In genomic region chr2:30927844-30928628, GRCm38 (mm10) we compare ENCODE assay signal across 8 mouse cellular contexts. TPM values are rescaled to one million over a fixed set of nuclear protein-coding genes. Genes with fewer than 3 reads are reported as not detected.
DNase-seq lines count a peak whose midpoint lies in the region; ATAC-seq and TF ChIP-seq lines count a peak whose summit lies in the region.

No protein-coding gene starts in this region.

- H3K36me3 ChIP-seq in forebrain, postnatal 0 days (ENCODE audit: insufficient read depth), result no peaks in the 10 kb centered on the region
- H3K36me3 ChIP-seq in hindbrain, embryonic 11.5 days (ENCODE audit: control insufficient read depth, insufficient read depth, low read length), result no peaks in the 10 kb centered on the region

- no peak overlapping the region for H3K9ac ChIP-seq in forebrain, postnatal 0 days
- H3K9ac ChIP-seq in hindbrain, embryonic 11.5 days (ENCODE audit: low read depth, low read length), result no peak overlapping the region

- peak; percentile 86 for TF ChIP-seq CTCF in cerebellum, adult 2 months (IDR thresholded peaks at IDR 0.05; ENCODE audit: borderline replicate concordance, insufficient read depth, low read depth, low read length)
- peak; percentile 94 for TF ChIP-seq CTCF in forebrain, postnatal 0 days (IDR thresholded peaks at IDR 0.05; ENCODE audit: low read depth)
- TF ChIP-seq CTCF in left cerebral cortex, adult 2 months (IDR thresholded peaks at IDR 0.05), result peak; percentile 73

- no peaks in the 10 kb centered on the region for H3K9me3 ChIP-seq in forebrain, postnatal 0 days (ENCODE audit: low read length)
- H3K9me3 ChIP-seq in hindbrain, embryonic 11.5 days (ENCODE audit: control insufficient read depth, low read length), result no peaks in the 10 kb centered on the region

- H3K4me1 ChIP-seq in cerebellum, adult 2 months (ENCODE audit: control insufficient read depth, insufficient read depth, low read length), result peaks cover 9% of the 10 kb centered on the region
- H3K4me1 ChIP-seq in forebrain, postnatal 0 days (ENCODE audit: insufficient read depth), result peaks cover 4% of the 10 kb centered on the region
- H3K4me1 ChIP-seq in hindbrain, embryonic 11.5 days (replicated peaks; ENCODE audit: control insufficient read depth, insufficient read depth, low read length), result no peaks in the 10 kb centered on the region

- no peak overlapping the region for H3K27ac ChIP-seq in cerebellum, adult 2 months (ENCODE audit: insufficient read depth, low read length)
- no peak overlapping the region for H3K27ac ChIP-seq in forebrain, postnatal 0 days (ENCODE audit: low read depth, low read length)
- H3K27ac ChIP-seq in hindbrain, embryonic 11.5 days (ENCODE audit: low read depth, low read length), result no peak overlapping the region
- peak overlapping the region; percentile 24 for H3K27ac ChIP-seq in left cerebral cortex, adult 2 months

- no peaks in the 10 kb centered on the region for H3K27me3 ChIP-seq in cerebellum, adult 2 months (ENCODE audit: control insufficient read depth, insufficient read depth, low read length)
- H3K27me3 ChIP-seq in forebrain, postnatal 0 days (ENCODE audit: insufficient read depth, low read length), result no peaks in the 10 kb centered on the region
- no peaks in the 10 kb centered on the region for H3K27me3 ChIP-seq in hindbrain, embryonic 11.5 days (ENCODE audit: control insufficient read depth, insufficient read depth, low read length)

- TF ChIP-seq POLR2A in cerebellum, adult 2 months (IDR thresholded peaks at IDR 0.05; ENCODE audit: borderline replicate concordance, insufficient read depth, low read length), result no peak

- H3K4me2 ChIP-seq in forebrain, postnatal 0 days (ENCODE audit: low read depth), result no peak overlapping the region
- no peak overlapping the region for H3K4me2 ChIP-seq in hindbrain, embryonic 11.5 days (replicated peaks; ENCODE audit: low read depth, low read length)

- no peak overlapping the region for H3K4me3 ChIP-seq in cerebellum, adult 2 months (replicated peaks; ENCODE audit: insufficient read depth, low read depth, low read length)
- no peak overlapping the region for H3K4me3 ChIP-seq in forebrain, postnatal 0 days (ENCODE audit: low read depth, low read length)
- H3K4me3 ChIP-seq in hindbrain, embryonic 11.5 days (ENCODE audit: low read depth, low read length), result no peak overlapping the region
- H3K4me3 ChIP-seq in left cerebral cortex, adult 2 months, result no peak overlapping the region

- WGBS in cerebellum, adult 2 months, result 27% methylated on average over 14 of the region's 14 CpGs
- 28% methylated on average over 14 of the region's 14 CpGs for WGBS in forebrain, postnatal 0 days
- 20% methylated on average over 14 of the region's 14 CpGs for WGBS in hindbrain, embryonic 11.5 days

- intact Hi-C loops in left cerebral cortex, adult 2 months (cut with DNase I), result no loop called here

- peak; percentile 56; the same call in 1 of the 2 replicates for ATAC-seq in forebrain, postnatal 0 days
- ATAC-seq in hindbrain, embryonic 11.5 days (ENCODE audit: low FRiP score), result no peak
- peak; percentile 53 for ATAC-seq in megakaryocyte, adult 5-6 weeks (ENCODE audit: poor library complexity, severe bottlenecking)

- DNase-seq in Muller cell, postnatal 12 days (ENCODE audit: inconsistent ontology term), result peak; percentile 40
- peak; percentile 68 to 80 for DNase-seq in cerebellum, adult 2 months
- DNase-seq in forebrain, postnatal 0 days, result peak; percentile 88
- peak; percentile 88 for DNase-seq in hindbrain, embryonic 11.5 days (ENCODE audit: low spot score)
- DNase-seq in left cerebral cortex, adult 2 months (ENCODE audit: extremely low spot score in 1 of 2, low spot score in 2 of 2), result peak; percentile 68 to 82
- DNase-seq in right cerebral cortex, postnatal 14 days, result peak; percentile 92
- DNase-seq in urinary bladder, postnatal 36 days (ENCODE audit: low spot score in 2 of 2), result peak; percentile 64 to 80

RNA-seq across cellular contexts. Expression of gene Ptges, which starts 1.6 kb away (rescaled TPM):
- 3.7 and 4.3 TPM in 2 replicates for polyA plus RNA-seq in cerebellum, adult 2 months (2012; rRNA removed)
- 4.2 and 6.3 TPM in 2 replicates for total RNA-seq in forebrain, postnatal 0 days (2014; rRNA removed)
- 4.8 TPM in 2 replicates for polyA plus RNA-seq in forebrain, postnatal 0 days (2015; fragmentation: Nextera tagmentation; extraction: Ambion mirVana)
- 5.5 and 5.6 TPM in 2 replicates for polyA plus RNA-seq in hindbrain, embryonic 11.5 days (2014; fragmentation: Nextera tagmentation; extraction: Ambion mirVana)
- total RNA-seq in left cerebral cortex, adult 2 months (2021), result 1 to 10 TPM; 5.1 to 6.9 TPM
- total RNA-seq in megakaryocyte, adult 5-6 weeks (2015), result 0.67 and 2.6 TPM in 2 replicates
- 0.77 and 3.9 TPM in 2 replicates for total RNA-seq in megakaryocyte, adult 5-6 weeks (2017)

RNA-seq across cellular contexts. Expression of gene Tor1b, which starts 24.7 kb away (rescaled TPM):
- 38.0 and 40.6 TPM in 2 replicates for polyA plus RNA-seq in cerebellum, adult 2 months (2012; rRNA removed)
- total RNA-seq in forebrain, postnatal 0 days (2014; rRNA removed), result 30.4 and 40.0 TPM in 2 replicates
- polyA plus RNA-seq in forebrain, postnatal 0 days (2015; fragmentation: Nextera tagmentation; extraction: Ambion mirVana), result 14.5 and 16.9 TPM in 2 replicates
- polyA plus RNA-seq in hindbrain, embryonic 11.5 days (2014; fragmentation: Nextera tagmentation; extraction: Ambion mirVana), result 18.7 and 21.5 TPM in 2 replicates
- total RNA-seq in left cerebral cortex, adult 2 months (2021), result 10 to 100 TPM; 28.0 to 32.9 TPM
- total RNA-seq in megakaryocyte, adult 5-6 weeks (2015), result 28.1 and 32.7 TPM in 2 replicates
- total RNA-seq in megakaryocyte, adult 5-6 weeks (2017), result 40.3 and 42.6 TPM in 2 replicates

RNA-seq across cellular contexts. Expression of gene Tor1a, which starts 39.7 kb away (rescaled TPM):
- 50.5 and 56.3 TPM in 2 replicates for polyA plus RNA-seq in cerebellum, adult 2 months (2012; rRNA removed)
- 53.6 and 71.6 TPM in 2 replicates for total RNA-seq in forebrain, postnatal 0 days (2014; rRNA removed)
- polyA plus RNA-seq in forebrain, postnatal 0 days (2015; fragmentation: Nextera tagmentation; extraction: Ambion mirVana), result 97.3 and 105 TPM in 2 replicates
- polyA plus RNA-seq in hindbrain, embryonic 11.5 days (2014; fragmentation: Nextera tagmentation; extraction: Ambion mirVana), result 73.7 and 83.5 TPM in 2 replicates
- total RNA-seq in left cerebral cortex, adult 2 months (2021), result 10 to 100 TPM; 38.0 to 43.2 TPM
- total RNA-seq in megakaryocyte, adult 5-6 weeks (2015), result 88.1 and 97.1 TPM in 2 replicates
- total RNA-seq in megakaryocyte, adult 5-6 weeks (2017), result 132 and 135 TPM in 2 replicates

RNA-seq across cellular contexts. Expression of gene BC005624, which starts 54.0 kb away (rescaled TPM):
- 118 and 123 TPM in 2 replicates for polyA plus RNA-seq in cerebellum, adult 2 months (2012; rRNA removed)
- 43.3 and 47.1 TPM in 2 replicates for total RNA-seq in forebrain, postnatal 0 days (2014; rRNA removed)
- 76.1 and 84.6 TPM in 2 replicates for polyA plus RNA-seq in forebrain, postnatal 0 days (2015; fragmentation: Nextera tagmentation; extraction: Ambion mirVana)
- polyA plus RNA-seq in hindbrain, embryonic 11.5 days (2014; fragmentation: Nextera tagmentation; extraction: Ambion mirVana), result 67.5 and 74.6 TPM in 2 replicates
- total RNA-seq in left cerebral cortex, adult 2 months (2021), result 10 to 100 TPM; 65.0 to 68.6 TPM
- 30.7 and 36.0 TPM in 2 replicates for total RNA-seq in megakaryocyte, adult 5-6 weeks (2015)
- 56.0 and 66.1 TPM in 2 replicates for total RNA-seq in megakaryocyte, adult 5-6 weeks (2017)

RNA-seq across cellular contexts. Expression of gene Usp20, which starts 54.0 kb away (rescaled TPM):
- polyA plus RNA-seq in cerebellum, adult 2 months (2012; rRNA removed), result 59.2 and 68.6 TPM in 2 replicates
- 37.9 and 38.1 TPM in 2 replicates for total RNA-seq in forebrain, postnatal 0 days (2014; rRNA removed)
- polyA plus RNA-seq in forebrain, postnatal 0 days (2015; fragmentation: Nextera tagmentation; extraction: Ambion mirVana), result 23.7 and 31.9 TPM in 2 replicates
- polyA plus RNA-seq in hindbrain, embryonic 11.5 days (2014; fragmentation: Nextera tagmentation; extraction: Ambion mirVana), result 14.6 and 14.8 TPM in 2 replicates
- total RNA-seq in left cerebral cortex, adult 2 months (2021), result 10 to 100 TPM; 76.0 to 82.8 TPM
- 1.9 and 2.5 TPM in 2 replicates for total RNA-seq in megakaryocyte, adult 5-6 weeks (2015)
- total RNA-seq in megakaryocyte, adult 5-6 weeks (2017), result 2.9 and 3.1 TPM in 2 replicates

Comparison
In these comparisons a context has a peak if more than half of its experiments do, and no peak if none do; other contexts are left out.
1. DNase-seq: peak in every context shown above with its lines; median percentile 92 in right cerebral cortex, postnatal 14 days; 88 in forebrain, postnatal 0 days; 88 in hindbrain, embryonic 11.5 days; 75 in left cerebral cortex, adult 2 months; 74 in cerebellum, adult 2 months; 72 in urinary bladder, postnatal 36 days; 40 in Muller cell, postnatal 12 days.